Mouse (Mus musculus) spleen, adult 2 months (tissue): ENCODE measurements at regions not wholly inside any gene's neighbourhood (a gene's known extent, or its start where the extent isn't known, plus 50 kb on each side); places are given as distances from the start of the nearest gene placed in this dataset.

Experiments used
- CTCF ChIP-seq: fragments of 200-500 bp; IDR thresholded peaks from 2 replicates; pipeline ENCODE4 v1.5.1; 2011; ENCODE audit warnings: mild to moderate bottlenecking, inconsistent platforms; ENCODE audit not compliant: insufficient read depth, insufficient read length, insufficient replicate concordance; ENCODE audit errors: extremely low read depth
- POLR2A ChIP-seq: fragments of 200-500 bp; IDR thresholded peaks from 2 replicates; pipeline ENCODE4 v1.6.1; 2011; ENCODE audit warnings: low read depth, low read length, inconsistent platforms

DNA sequence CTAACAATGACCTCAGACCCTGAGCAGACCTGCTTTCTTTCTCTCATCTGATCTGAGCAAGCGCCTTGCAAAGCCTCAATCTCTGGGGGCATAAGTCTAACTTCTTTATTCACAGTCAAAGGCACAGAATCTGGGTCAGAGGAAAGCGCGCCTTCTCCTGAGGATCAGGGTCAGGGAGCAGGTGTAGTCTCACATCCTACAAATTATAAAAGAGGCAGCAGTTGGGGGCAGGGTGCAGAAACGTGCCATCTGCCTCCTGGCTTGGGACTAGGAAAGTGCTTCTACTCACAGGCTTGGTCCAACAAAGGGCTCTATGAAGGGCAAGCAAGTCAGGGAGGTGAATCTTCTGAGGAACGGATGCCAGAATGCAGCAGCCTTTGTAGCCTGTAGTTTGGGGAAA, 194.3 kb upstream of the Nlrp1b start:
- no peak for TF ChIP-seq CTCF
- TF ChIP-seq POLR2A: no peak
